Mouse (Mus musculus): ENCODE measurements around the gene Pstpip1.

Gene Pstpip1

GRCm38 (mm10) chr9:56106274-56107072 is 16.7 kb downstream of the Pstpip1 start:
- no peak for DNase-seq (ENCODE audit: low spot score)

- no peak for DNase-seq (ENCODE audit: low spot score)
These were observed 17.8 kb downstream of the Pstpip1 start for GRCm38 (mm10) chr9:56107527-56107926.

GRCm38 (mm10) chr9:56108174-56108573 is 18.4 kb downstream of the Pstpip1 start:
- no peak for DNase-seq (ENCODE audit: low spot score)

GRCm38 (mm10) chr9:56118091-56118490 is 28.3 kb downstream of the Pstpip1 start:
- no peak for DNase-seq (ENCODE audit: low spot score)

GRCm38 (mm10) chr9:56118582-56118981 is 28.8 kb downstream of the Pstpip1 start:
- DNase-seq (ENCODE audit: low spot score) = peak; percentile 34

- no peak for DNase-seq (ENCODE audit: low spot score)
These were observed 29.9 kb downstream of the Pstpip1 start for GRCm38 (mm10) chr9:56119651-56120050.

- DNase-seq (ENCODE audit: low spot score) = no peak
These were observed 31.3 kb downstream of the Pstpip1 start for GRCm38 (mm10) chr9:56121097-56121496.

GRCm38 (mm10) chr9:56122973-56123372 is 33.2 kb downstream of the Pstpip1 start:
- DNase-seq (ENCODE audit: low spot score) = no peak

- no peak for DNase-seq (ENCODE audit: low spot score)
These were observed 33.9 kb downstream of the Pstpip1 start for GRCm38 (mm10) chr9:56123613-56124012.

GRCm38 (mm10) chr9:56124561-56124960 is 34.8 kb downstream of the Pstpip1 start:
- DNase-seq (ENCODE audit: low spot score) = no peak

GRCm38 (mm10) chr9:56126453-56127173 is 36.9 kb downstream of the Pstpip1 start:
- DNase-seq (ENCODE audit: low spot score) = no peak

GRCm38 (mm10) chr9:56128331-56128730 is 38.6 kb downstream of the Pstpip1 start:
- DNase-seq (ENCODE audit: low spot score) = no peak

GRCm38 (mm10) chr9:56129951-56130350 is 40.2 kb downstream of the Pstpip1 start:
- no peak for DNase-seq (ENCODE audit: low spot score)

GRCm38 (mm10) chr9:56130536-56130935 is 40.8 kb downstream of the Pstpip1 start:
- DNase-seq (ENCODE audit: low spot score) = no peak

- DNase-seq (ENCODE audit: low spot score) = no peak
These were observed 42.2 kb downstream of the Pstpip1 start for GRCm38 (mm10) chr9:56131813-56132525.

GRCm38 (mm10) chr9:56133970-56134369 is 44.2 kb downstream of the Pstpip1 start:
- DNase-seq (ENCODE audit: low spot score) = no peak

- DNase-seq (ENCODE audit: low spot score) = no peak
These were observed 44.9 kb downstream of the Pstpip1 start for GRCm38 (mm10) chr9:56134614-56135013.

- no peak for DNase-seq (ENCODE audit: low spot score)
These were observed 45.9 kb downstream of the Pstpip1 start for GRCm38 (mm10) chr9:56135590-56136197.

GRCm38 (mm10) chr9:56141776-56142175 is 52.0 kb downstream of the Pstpip1 start:
- no peak for DNase-seq (ENCODE audit: low spot score)

GRCm38 (mm10) chr9:56144366-56145003 is 54.7 kb downstream of the Pstpip1 start:
- no peak for DNase-seq (ENCODE audit: low spot score)

GRCm38 (mm10) chr9:56146326-56146923 is 56.7 kb downstream of the Pstpip1 start:
- DNase-seq (ENCODE audit: low spot score) = no peak

Data from spleen, adult 12 weeks (tissue).